Mouse (Mus musculus) midbrain, embryonic 16.5 days (tissue): ENCODE data around the gene Map3k14. TPM values are rescaled to one million over a fixed set of nuclear protein-coding genes. Genes with fewer than 3 reads are reported as not detected.
A peak's percentile ranks its signal among the peaks of the same experiment; 100 is the strongest.

Source experiments
- ATAC-seq: fragments of 200-750 bp; cut with Nextera tagmentation; 2 replicates; pipeline ENCODE4 v1.8.0; 2017; ENCODE audit warnings: moderate TSS enrichment
- H3K27ac ChIP-seq: fragments of 300-500 bp; sonication (generic); 2 replicates; pipeline ENCODE4 v1.5.1; 2014; ENCODE audit warnings: mild to moderate bottlenecking, low read length, mixed read lengths
- H3K27me3 ChIP-seq: fragments of 300-500 bp; sonication (generic); 2 replicates; pipeline ENCODE4 v1.6.1; 2014; ENCODE audit warnings: low read depth, low read length, mixed read lengths; ENCODE audit not compliant: control insufficient read depth, insufficient read depth
- H3K36me3 ChIP-seq: fragments of 300-500 bp; sonication (generic); 2 replicates; pipeline ENCODE4 v1.6.1; 2014; ENCODE audit warnings: mild to moderate bottlenecking, low read length, moderate library complexity, mixed read lengths; ENCODE audit not compliant: control insufficient read depth, insufficient read depth
- H3K4me1 ChIP-seq: fragments of 300-500 bp; sonication (generic); 2 replicates; pipeline ENCODE4 v1.6.1; 2014; ENCODE audit warnings: mild to moderate bottlenecking, low read length, mixed read lengths; ENCODE audit not compliant: control insufficient read depth, insufficient read depth
- H3K4me2 ChIP-seq: fragments of 300-500 bp; sonication (generic); 2 replicates; pipeline ENCODE4 v1.6.1; 2014; ENCODE audit warnings: mild to moderate bottlenecking, low read length, mixed read lengths
- H3K4me3 ChIP-seq: fragments of 300-500 bp; sonication (generic); 2 replicates; pipeline ENCODE4 v1.5.1; 2014; ENCODE audit warnings: low read depth, mild to moderate bottlenecking, low read length, moderate library complexity, mixed read lengths
- H3K9ac ChIP-seq: fragments of 300-500 bp; sonication (generic); 2 replicates; pipeline ENCODE4 v1.6.1; 2014; ENCODE audit warnings: low read depth, low read length, mixed read lengths
- H3K9me3 ChIP-seq: fragments of 300-500 bp; sonication (generic); replicated peaks from 2 replicates; pipeline ENCODE4 v1.6.1; 2014; ENCODE audit warnings: mild to moderate bottlenecking, low read length, mixed read lengths; ENCODE audit not compliant: control insufficient read depth, poor library complexity, severe bottlenecking
- WGBS: fragments of 180-500 bp; shearing (Covaris S2); extraction: QIAGEN DNeasy Blood & Tissue Kit; methylation state at CpG from one replicate; pipeline ENCODE4 v1.1.7; 2014; 5-methylcytosine and 5-hydroxymethylcytosine counted together
- polyA plus RNA-seq: library from polyadenylated mRNA; unstranded; fragments of >200 nt; fragmentation: Nextera tagmentation; extraction: Ambion mirVana; gene quantifications from 2 replicates; pipeline ENCODE4 v1.2.1, GENCODE M21; 2015

Gene Map3k14
- polyA plus RNA-seq, 1 experiment from 2014 or later = 4.4 TPM

GRCm38 (mm10) chr11:103265856-103266255, 1.4 kb downstream of the Map3k14 start:
- H3K27ac ChIP-seq = no peak overlapping the region
- ATAC-seq = no peak
- no peaks in the 10 kb centered on the region for H3K9me3 ChIP-seq
- no peaks in the 10 kb centered on the region for H3K36me3 ChIP-seq
- H3K9ac ChIP-seq = no peak overlapping the region
- 55% methylated on average over 2 of the region's 2 CpGs for WGBS
- peaks cover 47% of the 10 kb centered on the region for H3K4me1 ChIP-seq
- peak overlapping the region; percentile 3; the same call in 1 of the 2 replicates for H3K4me3 ChIP-seq
- peak overlapping the region; percentile 87 for H3K4me2 ChIP-seq
- H3K27me3 ChIP-seq = no peaks in the 10 kb centered on the region

DNA sequence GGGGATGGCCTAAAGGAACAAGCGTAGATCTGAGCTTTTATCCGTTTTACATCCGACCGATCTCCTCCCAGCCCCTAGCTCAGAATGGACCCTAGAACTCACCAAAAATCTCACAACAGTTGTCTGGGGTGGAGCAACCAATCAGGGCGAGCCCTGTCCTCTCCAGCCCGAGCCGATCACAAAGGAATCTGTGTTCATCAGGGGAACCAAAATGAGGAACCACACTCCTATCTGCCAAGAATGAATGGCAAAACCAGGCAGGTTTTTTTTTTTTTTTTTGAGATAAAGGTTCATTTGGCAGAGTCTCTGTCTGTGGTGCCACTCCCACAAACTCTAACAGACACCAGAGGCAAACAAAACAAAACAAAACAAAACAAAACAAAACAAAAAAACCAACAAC, 2.1 kb downstream of the Map3k14 start:
- no peak for ATAC-seq
- 30% methylated on average over 7 of the region's 7 CpGs for WGBS
- H3K4me1 ChIP-seq = peaks cover 47% of the 10 kb centered on the region
- no peak overlapping the region for H3K9ac ChIP-seq
- no peaks in the 10 kb centered on the region for H3K36me3 ChIP-seq
- H3K9me3 ChIP-seq = no peaks in the 10 kb centered on the region
- no peak overlapping the region for H3K27ac ChIP-seq
- no peaks in the 10 kb centered on the region for H3K27me3 ChIP-seq
- H3K4me3 ChIP-seq = no peak overlapping the region
- peak overlapping the region; percentile 87 for H3K4me2 ChIP-seq

GRCm38 (mm10) chr11:103264427-103265005, 2.8 kb downstream of the Map3k14 start:
- Histone ChIP-seq H3K4me1 (peaks cover 47% of the 10 kb centered on the region), H3K36me3 (no peaks in the 10 kb centered on the region), H3K9ac (peak overlapping the region; percentile 12; the same call in 1 of the 2 replicates), H3K4me3 (no peak overlapping the region), H3K9me3 (no peaks in the 10 kb centered on the region), H3K27ac (0 out of 2 replicates have a peak overlapping the region, but pooled peaks have one; percentile 39), H3K4me2 (peak overlapping the region; percentile 87), H3K27me3 (no peaks in the 10 kb centered on the region)
- 50% methylated on average over 20 of the region's 20 CpGs for WGBS
- ATAC-seq = no peak

DNA sequence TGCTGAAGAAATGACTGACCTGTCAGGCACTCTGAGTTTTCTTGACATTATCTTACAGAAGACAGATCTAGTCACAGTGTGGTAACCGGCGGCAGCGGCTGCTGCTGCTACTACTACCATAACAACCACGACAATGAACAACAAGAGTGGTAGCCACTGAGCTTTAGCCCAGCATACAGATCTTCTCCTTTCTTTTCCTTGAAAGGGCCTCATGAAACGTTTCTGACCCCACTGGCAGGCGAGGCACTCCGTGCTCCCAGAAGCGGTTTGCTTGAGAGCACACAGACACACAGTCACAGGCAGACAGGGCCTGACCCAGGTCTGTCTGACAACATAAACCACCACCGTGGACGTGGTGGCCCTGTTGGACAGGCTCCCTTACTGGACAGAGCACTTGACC, 3.7 kb downstream of the Map3k14 start:
- WGBS = 24% methylated on average over 10 of the region's 10 CpGs
- ATAC-seq = no peak
- H3K9ac ChIP-seq = peak overlapping the region; percentile 52
- H3K9me3 ChIP-seq = no peaks in the 10 kb centered on the region
- H3K4me3 ChIP-seq = no peak overlapping the region
- H3K36me3 ChIP-seq = no peaks in the 10 kb centered on the region
- peak overlapping the region; percentile 31 for H3K4me2 ChIP-seq
- no peak overlapping the region; the same call in 1 of the 2 replicates for H3K27ac ChIP-seq
- H3K27me3 ChIP-seq = no peaks in the 10 kb centered on the region
- peaks cover 44% of the 10 kb centered on the region for H3K4me1 ChIP-seq

- H3K9ac ChIP-seq = peak overlapping the region; percentile 17; the same call in 1 of the 2 replicates
- H3K9me3 ChIP-seq = no peaks in the 10 kb centered on the region
- no peaks in the 10 kb centered on the region for H3K27me3 ChIP-seq
- no peak overlapping the region for H3K27ac ChIP-seq
- ATAC-seq = no peak
- H3K36me3 ChIP-seq = no peaks in the 10 kb centered on the region
- WGBS = 64% methylated on average over 20 of the region's 20 CpGs
- H3K4me1 ChIP-seq = peaks cover 37% of the 10 kb centered on the region
- no peak overlapping the region for H3K4me2 ChIP-seq
- no peak overlapping the region for H3K4me3 ChIP-seq
Measured at GRCm38 (mm10) chr11:103262412-103263267, 4.6 kb downstream of the Map3k14 start.

GRCm38 (mm10) chr11:103261671-103262411, 5.4 kb downstream of the Map3k14 start:
- H3K36me3 ChIP-seq = no peaks in the 10 kb centered on the region
- peak overlapping the region; percentile 17; the same call in 1 of the 2 replicates for H3K9ac ChIP-seq
- ATAC-seq = no peak
- WGBS = 88% methylated on average over 7 of the region's 7 CpGs
- H3K27me3 ChIP-seq = no peaks in the 10 kb centered on the region
- no peaks in the 10 kb centered on the region for H3K9me3 ChIP-seq
- no peak overlapping the region for H3K4me2 ChIP-seq
- no peak overlapping the region for H3K27ac ChIP-seq
- H3K4me1 ChIP-seq = peaks cover 37% of the 10 kb centered on the region
- no peak overlapping the region for H3K4me3 ChIP-seq

DNA sequence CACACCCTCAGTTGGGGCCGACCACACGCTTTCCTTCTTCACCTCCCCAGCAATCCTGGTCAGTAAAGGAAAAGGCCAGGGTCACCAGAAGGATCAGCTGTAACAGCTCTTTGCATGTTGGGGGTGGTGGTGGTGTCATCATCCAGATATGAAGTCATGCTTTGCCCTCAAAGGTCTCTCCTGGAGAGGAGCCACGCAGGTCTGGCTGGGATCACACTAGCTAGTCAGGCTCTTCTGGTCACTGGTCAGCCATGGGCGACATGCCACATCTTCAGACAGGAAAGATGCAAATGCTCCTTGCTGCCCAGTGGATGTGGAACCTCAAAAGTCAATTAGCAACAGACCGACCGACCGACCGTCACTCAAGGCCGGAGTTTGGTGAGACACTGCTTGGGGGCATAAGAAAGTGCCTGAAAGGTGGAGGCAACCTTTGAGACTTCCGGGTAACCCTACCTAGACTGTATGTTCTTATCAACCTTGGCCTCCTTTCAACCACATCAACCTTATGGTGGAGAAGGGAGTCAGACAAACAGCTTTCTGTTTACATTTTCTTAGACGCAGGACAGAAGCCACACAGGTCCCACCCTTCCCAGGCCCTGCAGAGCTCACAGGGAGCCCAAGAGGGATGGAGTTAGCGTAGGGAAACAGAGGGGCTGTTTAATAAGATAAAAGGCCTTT, 6.6 kb downstream of the Map3k14 start:
- WGBS = 93% methylated on average over 12 of the region's 12 CpGs
- peaks cover 30% of the 10 kb centered on the region for H3K4me1 ChIP-seq
- H3K9ac ChIP-seq = no peak overlapping the region
- H3K4me3 ChIP-seq = no peak overlapping the region
- no peak overlapping the region for H3K27ac ChIP-seq
- no peaks in the 10 kb centered on the region for H3K36me3 ChIP-seq
- H3K4me2 ChIP-seq = no peak overlapping the region
- H3K27me3 ChIP-seq = no peaks in the 10 kb centered on the region
- no peak for ATAC-seq
- H3K9me3 ChIP-seq = no peaks in the 10 kb centered on the region

GRCm38 (mm10) chr11:103260034-103260433, 7.2 kb downstream of the Map3k14 start:
- Histone ChIP-seq H3K9me3 (no peaks in the 10 kb centered on the region), H3K27me3 (no peaks in the 10 kb centered on the region), H3K27ac (no peak overlapping the region), H3K36me3 (no peaks in the 10 kb centered on the region), H3K4me3 (no peak overlapping the region), H3K9ac (no peak overlapping the region), H3K4me1 (peaks cover 26% of the 10 kb centered on the region), H3K4me2 (no peak overlapping the region)
- WGBS = 97% methylated on average over 5 of the region's 5 CpGs
- ATAC-seq = no peak
